Mouse (Mus musculus): ENCODE data around the gene Cyb5b. TPM values are rescaled to one million over a fixed set of nuclear protein-coding genes. Genes with fewer than 3 reads are reported as not detected.
"Not testable (repeated sequence)": the region's sequence is repeated elsewhere in the genome, so short reads cannot be mapped to it uniquely, and the experiment has no call there.

Gene Cyb5b
- polyA plus RNA-seq, 1 experiment = 106 TPM

- TF ChIP-seq POLR2A (IDR thresholded peaks at IDR 0.05; ENCODE audit: extremely low read depth, insufficient read depth, low read length) (no peak), CTCF (IDR thresholded peaks at IDR 0.05; ENCODE audit: extremely low read depth, insufficient read depth, low read length) (no peak)
- Histone ChIP-seq H3K27ac (ENCODE audit: insufficient read depth, low read length) (no peak overlapping the region), H3K4me3 (ENCODE audit: insufficient read depth, low read length) (no peak overlapping the region), H3K4me1 (ENCODE audit: control insufficient read depth, insufficient read depth, low read length) (peaks cover 4% of the 10 kb centered on the region; the same call in 1 of the 2 replicates)
Observed at GRCm38 (mm10) chr8:107206782-107207525, 56.5 kb downstream of the Cyb5b start.

GRCm38 (mm10) chr8:107209185-107209584 is 58.7 kb downstream of the Cyb5b start:
- no peak for TF ChIP-seq POLR2A (IDR thresholded peaks at IDR 0.05; ENCODE audit: extremely low read depth, insufficient read depth, low read length)
- no peak for TF ChIP-seq CTCF (IDR thresholded peaks at IDR 0.05; ENCODE audit: extremely low read depth, insufficient read depth, low read length)
- no peak overlapping the region for H3K27ac ChIP-seq (ENCODE audit: insufficient read depth, low read length)
- H3K4me3 ChIP-seq (ENCODE audit: insufficient read depth, low read length) = no peak overlapping the region
- H3K4me1 ChIP-seq (ENCODE audit: control insufficient read depth, insufficient read depth, low read length) = peaks cover 4% of the 10 kb centered on the region; the same call in 1 of the 2 replicates

- Histone ChIP-seq H3K27ac (ENCODE audit: insufficient read depth, low read length) (no peak overlapping the region), H3K4me1 (ENCODE audit: control insufficient read depth, insufficient read depth, low read length) (no peaks in the 10 kb centered on the region), H3K4me3 (ENCODE audit: insufficient read depth, low read length) (no peak overlapping the region)
- TF ChIP-seq POLR2A (IDR thresholded peaks at IDR 0.05; ENCODE audit: extremely low read depth, insufficient read depth, low read length) (no peak), CTCF (IDR thresholded peaks at IDR 0.05; ENCODE audit: extremely low read depth, insufficient read depth, low read length) (no peak)
Observed at GRCm38 (mm10) chr8:107212006-107212405, 61.6 kb downstream of the Cyb5b start.

- not testable (repeated sequence) for H3K27ac ChIP-seq (ENCODE audit: insufficient read depth, low read length); H3K4me3 ChIP-seq (ENCODE audit: insufficient read depth, low read length); H3K4me1 ChIP-seq (ENCODE audit: control insufficient read depth, insufficient read depth, low read length)
Observed at GRCm38 (mm10) chr8:107217230-107217629, 66.8 kb downstream of the Cyb5b start.

DNA sequence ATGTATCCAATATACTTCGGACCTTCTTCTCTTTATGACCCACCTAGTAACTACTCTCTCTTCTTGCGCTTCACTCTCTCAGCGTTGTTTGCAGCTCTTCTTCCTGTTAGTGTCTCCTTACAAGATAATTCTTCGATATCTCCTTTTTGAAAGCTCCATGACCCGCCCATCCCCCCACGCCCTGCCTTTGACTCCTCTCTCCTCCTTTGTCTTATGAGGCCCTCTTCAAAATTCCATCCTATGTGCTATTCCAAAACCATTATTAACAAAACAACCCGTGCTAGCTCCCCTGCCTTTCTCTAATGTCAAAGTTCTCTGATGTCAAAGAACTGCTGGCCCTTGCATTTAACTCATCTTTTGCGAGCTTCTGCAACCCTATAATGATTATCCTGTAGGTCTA is 67.7 kb downstream of the Cyb5b start:
- TF ChIP-seq POLR2A (IDR thresholded peaks at IDR 0.05; ENCODE audit: extremely low read depth, insufficient read depth, low read length) (no peak), CTCF (IDR thresholded peaks at IDR 0.05; ENCODE audit: extremely low read depth, insufficient read depth, low read length) (no peak)
- H3K4me3 ChIP-seq (ENCODE audit: insufficient read depth, low read length) = no peak overlapping the region

GRCm38 (mm10) chr8:107219078-107219477 is 68.6 kb downstream of the Cyb5b start:
- TF ChIP-seq POLR2A (IDR thresholded peaks at IDR 0.05; ENCODE audit: extremely low read depth, insufficient read depth, low read length) (no peak), CTCF (IDR thresholded peaks at IDR 0.05; ENCODE audit: extremely low read depth, insufficient read depth, low read length) (no peak)
- no peak overlapping the region for H3K4me3 ChIP-seq (ENCODE audit: insufficient read depth, low read length)
- H3K27ac ChIP-seq (ENCODE audit: insufficient read depth, low read length) = no peak overlapping the region
- no peaks in the 10 kb centered on the region for H3K4me1 ChIP-seq (ENCODE audit: control insufficient read depth, insufficient read depth, low read length)

More for the DNA sequence above, 67.7 kb downstream of the Cyb5b start:
- Histone ChIP-seq H3K4me1 (ENCODE audit: control insufficient read depth, insufficient read depth, low read length) (no peaks in the 10 kb centered on the region), H3K27ac (ENCODE audit: insufficient read depth, low read length) (no peak overlapping the region)

- Histone ChIP-seq H3K27ac (ENCODE audit: insufficient read depth, low read length) (no peak overlapping the region), H3K4me1 (ENCODE audit: control insufficient read depth, insufficient read depth, low read length) (no peaks in the 10 kb centered on the region)
- TF ChIP-seq CTCF (IDR thresholded peaks at IDR 0.05; ENCODE audit: extremely low read depth, insufficient read depth, low read length) (no peak), POLR2A (IDR thresholded peaks at IDR 0.05; ENCODE audit: extremely low read depth, insufficient read depth, low read length) (no peak)
Observed at GRCm38 (mm10) chr8:107221924-107222851, 71.7 kb downstream of the Cyb5b start.

GRCm38 (mm10) chr8:107226183-107226582 is 75.7 kb downstream of the Cyb5b start:
- H3K4me1 ChIP-seq (ENCODE audit: control insufficient read depth, insufficient read depth, low read length) = no peaks in the 10 kb centered on the region
- no peak overlapping the region for H3K4me3 ChIP-seq (ENCODE audit: insufficient read depth, low read length)
- no peak overlapping the region for H3K27ac ChIP-seq (ENCODE audit: insufficient read depth, low read length)
- TF ChIP-seq POLR2A (IDR thresholded peaks at IDR 0.05; ENCODE audit: extremely low read depth, insufficient read depth, low read length) (no peak), CTCF (IDR thresholded peaks at IDR 0.05; ENCODE audit: extremely low read depth, insufficient read depth, low read length) (no peak)

More at GRCm38 (mm10) chr8:107221924-107222851, 71.7 kb downstream of the Cyb5b start:
- H3K4me3 ChIP-seq (ENCODE audit: insufficient read depth, low read length) = no peak overlapping the region

GRCm38 (mm10) chr8:107227011-107227626 is 76.7 kb downstream of the Cyb5b start:
- Histone ChIP-seq H3K27ac (ENCODE audit: insufficient read depth, low read length) (no peak overlapping the region), H3K4me1 (ENCODE audit: control insufficient read depth, insufficient read depth, low read length) (no peaks in the 10 kb centered on the region), H3K4me3 (ENCODE audit: insufficient read depth, low read length) (no peak overlapping the region)
- TF ChIP-seq CTCF (IDR thresholded peaks at IDR 0.05; ENCODE audit: extremely low read depth, insufficient read depth, low read length) = no peak
- TF ChIP-seq POLR2A (IDR thresholded peaks at IDR 0.05; ENCODE audit: extremely low read depth, insufficient read depth, low read length) = no peak
